Mouse (Mus musculus) embryonic facial prominence, embryonic 11.5 days (tissue): ENCODE results near the gene Cpm. TPM values are rescaled to one million over a fixed set of nuclear protein-coding genes. Genes with fewer than 3 reads are reported as not detected.
"Not testable (repeated sequence)": the region's sequence is repeated elsewhere in the genome, so short reads cannot be mapped to it uniquely, and the experiment has no call there.

Source experiments
- ATAC-seq: fragments of 200-750 bp; cut with Nextera tagmentation; replicated peaks from 2 replicates; pipeline ENCODE4 v1.8.0; 2017; ENCODE audit warnings: low read depth; ENCODE audit not compliant: insufficient number of reproducible peaks, low FRiP score, low TSS enrichment
- DNase-seq: peaks from one replicate; pipeline ENCODE4 v3.0.0-alpha.2; 2015; ENCODE audit warnings: low spot score
- H3K27ac ChIP-seq: fragments of 300-500 bp; sonication (generic); replicated peaks from 2 replicates; pipeline ENCODE4 v1.5.1; 2014; ENCODE audit warnings: mild to moderate bottlenecking, low read depth, low read length, control low read depth
- H3K27me3 ChIP-seq: fragments of 300-500 bp; sonication (generic); 2 replicates; pipeline ENCODE4 v1.6.1; 2014; ENCODE audit warnings: mild to moderate bottlenecking, low read length, moderate library complexity, mixed read lengths; ENCODE audit not compliant: control insufficient read depth, insufficient read depth
- H3K36me3 ChIP-seq: fragments of 300-500 bp; sonication (generic); replicated peaks from 2 replicates; pipeline ENCODE4 v1.6.1; 2014; ENCODE audit warnings: low read depth, mild to moderate bottlenecking, low read length, moderate library complexity, mixed read lengths; ENCODE audit not compliant: control insufficient read depth, insufficient read depth
- H3K4me1 ChIP-seq: fragments of 300-500 bp; sonication (generic); 2 replicates; pipeline ENCODE4 v1.6.1; 2014; ENCODE audit warnings: low read length, mixed read lengths; ENCODE audit not compliant: control insufficient read depth, insufficient read depth
- H3K4me2 ChIP-seq: fragments of 300-500 bp; sonication (generic); 2 replicates; pipeline ENCODE4 v1.6.1; 2014; ENCODE audit warnings: low read depth, mild to moderate bottlenecking, control low read depth, low read length, moderate library complexity
- H3K4me3 ChIP-seq: fragments of 300-500 bp; sonication (generic); 2 replicates; pipeline ENCODE4 v1.5.1; 2014; ENCODE audit warnings: low read depth, low read length, control low read depth
- H3K9ac ChIP-seq: fragments of 300-500 bp; sonication (generic); replicated peaks from 2 replicates; pipeline ENCODE4 v1.6.1; 2014; ENCODE audit warnings: mild to moderate bottlenecking, control low read depth, low read length
- H3K9me3 ChIP-seq: fragments of 300-500 bp; sonication (generic); replicated peaks from 2 replicates; pipeline ENCODE4 v1.6.1; 2016; ENCODE audit warnings: mild to moderate bottlenecking, low read length, inconsistent platforms, mixed read lengths; ENCODE audit not compliant: control insufficient read depth
- WGBS: fragments of 180-500 bp; shearing (Covaris S2); extraction: QIAGEN DNeasy Blood & Tissue Kit; methylation state at CpG from one replicate; pipeline ENCODE4 v1.1.7; 2014; 5-methylcytosine and 5-hydroxymethylcytosine counted together
- polyA plus RNA-seq: library from polyadenylated mRNA; unstranded; fragments of >200 nt; fragmentation: Nextera tagmentation; extraction: Ambion mirVana; gene quantifications from 2 replicates; pipeline ENCODE4 v1.2.1, GENCODE M21; 2014

Gene Cpm
- polyA plus RNA-seq, 1 experiment from 2014 or later = 10.9 TPM

GRCm38 (mm10) chr10:117701034-117701829 lies 71.9 kb downstream of the Cpm start:
- Histone ChIP-seq H3K36me3 (peaks cover 6% of the 10 kb centered on the region), H3K27me3 (no peaks in the 10 kb centered on the region)
- ATAC-seq = no peak

GRCm38 (mm10) chr10:117702024-117702833 lies 72.9 kb downstream of the Cpm start:
- Histone ChIP-seq H3K36me3 (peaks cover 6% of the 10 kb centered on the region), H3K4me3 (no peak overlapping the region)

More at GRCm38 (mm10) chr10:117701034-117701829, 71.9 kb downstream of the Cpm start:
- H3K27ac ChIP-seq = no peak overlapping the region
- no peaks in the 10 kb centered on the region for H3K9me3 ChIP-seq
- 88% methylated on average over 6 of the region's 6 CpGs for WGBS
- H3K4me1 ChIP-seq = no peaks in the 10 kb centered on the region
- no peak overlapping the region for H3K4me2 ChIP-seq
- no peak overlapping the region for H3K4me3 ChIP-seq
- no peak overlapping the region for H3K9ac ChIP-seq
- no peak for DNase-seq

GRCm38 (mm10) chr10:117703506-117703905 lies 74.2 kb downstream of the Cpm start:
- Histone ChIP-seq H3K9me3 (no peaks in the 10 kb centered on the region), H3K4me1 (no peaks in the 10 kb centered on the region), H3K27ac (no peak overlapping the region), H3K4me3 (no peak overlapping the region), H3K36me3 (peaks cover 6% of the 10 kb centered on the region), H3K9ac (no peak overlapping the region), H3K27me3 (no peaks in the 10 kb centered on the region), H3K4me2 (no peak overlapping the region)
- 94% methylated on average over 3 of the region's 3 CpGs for whole genome bisulfite sequencing
- DNase-seq = no peak
- ATAC-seq = no peak

More at GRCm38 (mm10) chr10:117702024-117702833, 72.9 kb downstream of the Cpm start:
- no peak for DNase-seq
- Histone ChIP-seq H3K4me2 (no peak overlapping the region), H3K9me3 (no peaks in the 10 kb centered on the region), H3K9ac (no peak overlapping the region), H3K4me1 (no peaks in the 10 kb centered on the region), H3K27me3 (no peaks in the 10 kb centered on the region), H3K27ac (no peak overlapping the region)
- 93% methylated on average over 6 of the region's 6 CpGs for WGBS
- ATAC-seq = no peak

GRCm38 (mm10) chr10:117704314-117704963 lies 75.1 kb downstream of the Cpm start:
- H3K9ac ChIP-seq, H3K36me3 ChIP-seq, H3K4me2 ChIP-seq, H3K4me3 ChIP-seq, H3K27ac ChIP-seq, H3K4me1 ChIP-seq, H3K27me3 ChIP-seq, ATAC-seq, DNase-seq, H3K9me3 ChIP-seq: not testable (repeated sequence)
- WGBS = 95% methylated on average over 6 of the region's 6 CpGs

- H3K4me2 ChIP-seq = no peak overlapping the region
- DNase-seq (no peak), ATAC-seq (no peak)
- H3K27me3 ChIP-seq = no peaks in the 10 kb centered on the region
- no peaks in the 10 kb centered on the region for H3K4me1 ChIP-seq
- H3K9ac ChIP-seq = no peak overlapping the region
- no peaks in the 10 kb centered on the region for H3K9me3 ChIP-seq
- no peak overlapping the region for H3K4me3 ChIP-seq
- no peak overlapping the region for H3K27ac ChIP-seq
- 96% methylated on average over 6 of the region's 6 CpGs for WGBS
- peaks cover 6% of the 10 kb centered on the region for H3K36me3 ChIP-seq
Observed at GRCm38 (mm10) chr10:117704964-117705335, 75.7 kb downstream of the Cpm start.

GRCm38 (mm10) chr10:117705806-117706205 lies 76.5 kb downstream of the Cpm start:
- Histone ChIP-seq H3K4me2 (no peak overlapping the region), H3K4me1 (no peaks in the 10 kb centered on the region), H3K27me3 (no peaks in the 10 kb centered on the region), H3K36me3 (peaks cover 6% of the 10 kb centered on the region), H3K9me3 (no peaks in the 10 kb centered on the region), H3K4me3 (no peak overlapping the region), H3K27ac (no peak overlapping the region), H3K9ac (no peak overlapping the region)
- no peak for ATAC-seq
- no peak for DNase-seq

GRCm38 (mm10) chr10:117706440-117706839 lies 77.1 kb downstream of the Cpm start:
- H3K9ac ChIP-seq = no peak overlapping the region
- ATAC-seq = no peak
- H3K4me2 ChIP-seq = no peak overlapping the region
- no peak for DNase-seq
- peaks cover 6% of the 10 kb centered on the region for H3K36me3 ChIP-seq
- no peak overlapping the region for H3K27ac ChIP-seq
- H3K27me3 ChIP-seq = no peaks in the 10 kb centered on the region
- H3K4me3 ChIP-seq = no peak overlapping the region
- H3K4me1 ChIP-seq = no peaks in the 10 kb centered on the region
- no peaks in the 10 kb centered on the region for H3K9me3 ChIP-seq
- 90% methylated on average over 6 of the region's 6 CpGs for WGBS
